Mouse (Mus musculus): ENCODE measurements around the gene Sez6l.

The Sez6l gene

DNA sequence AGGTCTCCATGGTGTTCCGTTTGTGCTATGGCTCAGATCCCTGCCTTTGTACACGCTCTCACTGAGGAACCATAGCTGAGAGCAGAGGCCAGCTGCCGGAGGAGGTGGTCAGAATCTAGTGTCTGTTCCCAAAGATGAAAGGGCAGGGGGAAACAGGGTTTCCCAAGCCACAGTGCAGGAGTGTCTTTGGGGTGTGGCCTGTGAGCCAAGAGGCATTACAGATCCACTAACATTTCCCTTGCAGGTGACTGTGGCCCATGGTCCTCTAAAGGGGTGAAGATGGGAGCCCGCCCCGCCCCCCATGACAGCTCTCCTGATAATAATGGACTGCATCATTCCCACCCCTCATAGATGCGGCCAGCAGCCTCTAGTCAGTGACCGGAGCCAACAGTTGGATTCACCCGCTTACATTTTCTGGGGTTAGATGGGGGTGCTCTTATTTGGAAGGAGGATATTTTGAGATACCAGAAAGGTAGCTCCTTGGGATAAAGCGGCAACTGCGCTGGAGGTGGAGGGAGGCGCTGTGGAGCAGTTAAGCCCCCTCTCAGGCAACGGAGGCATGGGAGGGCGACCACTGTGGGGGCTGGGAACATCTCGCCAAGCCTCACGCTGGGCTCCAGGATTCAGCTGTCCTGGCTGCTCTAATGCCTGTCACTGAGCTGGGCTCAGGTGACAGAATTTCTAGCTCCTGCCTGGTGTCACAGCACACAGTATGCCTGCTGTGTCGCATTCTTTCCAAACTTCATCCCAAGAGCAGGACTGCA, 43.5 kb downstream of the Sez6l start:
- DNase-seq, result no peak

DNA sequence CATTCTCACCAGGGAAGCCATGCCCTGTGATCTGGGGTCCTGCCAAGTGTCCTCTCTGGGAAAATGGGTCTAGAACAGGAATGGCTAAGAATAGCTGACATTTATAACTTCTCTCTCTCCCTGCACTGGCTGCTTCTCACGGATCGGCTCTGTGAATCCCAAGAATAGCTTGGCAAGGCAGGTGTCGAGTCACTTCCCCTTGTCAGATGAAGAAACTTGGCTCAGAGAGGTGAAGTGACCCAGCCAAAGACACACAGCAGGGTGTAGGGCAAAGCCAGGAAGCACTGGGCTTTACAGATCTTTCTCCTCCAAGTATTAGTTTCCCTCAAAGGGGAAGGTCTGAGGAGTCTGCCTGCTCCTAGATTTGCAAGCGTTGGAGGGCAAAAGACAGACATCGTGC, 44.1 kb downstream of the Sez6l start:
- DNase-seq, result peak; percentile 88

DNA sequence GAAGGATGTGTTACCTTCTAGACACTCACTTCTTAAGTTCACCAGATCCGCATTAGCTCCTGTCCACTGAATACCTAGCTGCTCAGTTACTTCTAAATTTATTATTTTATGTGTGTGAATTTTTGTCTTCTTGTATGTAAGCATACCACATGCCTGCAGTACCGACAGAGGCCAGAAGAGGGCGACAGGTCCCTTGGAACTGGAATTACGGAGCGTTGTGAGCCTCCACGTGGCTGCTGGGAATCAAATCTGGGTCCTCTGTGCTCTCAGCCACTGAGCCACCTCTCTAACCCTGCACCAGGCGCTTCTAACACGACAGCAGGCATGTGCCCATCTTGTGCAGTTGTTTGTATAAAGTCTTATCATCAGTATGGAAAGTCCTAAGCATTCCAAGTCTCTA, 44.8 kb downstream of the Sez6l start:
- DNase-seq, result peak; percentile 71

DNA sequence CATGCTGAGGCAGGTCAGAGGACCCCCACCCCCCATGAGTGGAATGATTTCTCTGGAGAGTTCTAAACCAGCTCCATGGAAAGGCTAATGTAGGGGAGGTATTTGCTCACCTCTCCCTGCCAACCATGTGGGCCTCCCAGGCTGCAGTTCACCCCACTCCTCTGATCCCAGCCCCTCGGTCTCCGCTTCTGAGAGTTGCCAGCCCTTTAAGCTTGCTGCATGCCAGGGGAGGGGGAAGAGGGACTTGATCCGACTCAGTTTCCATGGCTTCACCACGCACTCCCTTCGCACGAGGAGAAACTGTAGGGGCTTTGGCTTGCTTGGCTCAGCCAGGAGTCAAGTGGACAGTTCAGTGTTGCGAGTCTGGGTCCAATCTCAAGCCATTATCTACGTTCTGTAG, 45.9 kb downstream of the Sez6l start:
- no peak for DNase-seq

DNA sequence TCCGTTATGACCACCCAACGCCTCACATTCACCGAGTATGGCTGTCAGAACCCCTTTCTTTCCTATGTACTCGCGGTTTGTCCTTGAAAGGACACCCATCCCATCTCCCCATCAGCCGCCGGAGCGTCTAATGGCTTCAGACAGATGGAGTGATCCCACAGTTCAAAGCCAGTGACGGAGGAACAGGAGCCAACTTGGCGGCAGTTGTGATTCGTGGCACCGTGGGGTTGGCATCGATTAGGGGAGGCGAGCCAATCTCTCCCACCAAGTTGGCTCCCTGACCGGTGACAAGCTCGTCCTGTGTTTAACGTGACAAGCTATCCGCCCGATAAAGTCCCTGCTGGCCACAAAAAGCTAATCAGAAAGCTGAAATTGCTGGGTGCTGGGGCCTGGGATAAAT, 50.0 kb downstream of the Sez6l start:
- peak; percentile 83 for DNase-seq

DNA sequence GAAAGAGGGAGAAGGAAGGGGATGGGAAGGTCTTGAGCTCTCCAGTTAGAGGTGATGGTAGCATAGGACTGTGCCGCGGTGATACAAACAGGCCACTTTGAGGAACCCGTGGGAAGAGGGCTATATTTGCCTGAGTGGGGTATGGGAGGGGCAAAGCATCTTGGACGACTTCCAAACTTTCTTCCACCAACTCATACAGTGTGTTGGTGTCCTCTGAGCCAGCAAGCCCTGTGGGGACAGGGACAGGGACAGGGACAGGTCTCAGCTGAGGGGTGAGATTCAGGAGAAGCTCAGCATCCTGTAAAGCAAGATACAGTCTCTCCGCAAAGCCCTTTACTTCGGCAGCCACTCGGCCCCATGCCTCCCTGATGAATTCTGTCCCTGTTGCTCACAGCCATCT, 50.5 kb downstream of the Sez6l start:
- no peak for DNase-seq

DNA sequence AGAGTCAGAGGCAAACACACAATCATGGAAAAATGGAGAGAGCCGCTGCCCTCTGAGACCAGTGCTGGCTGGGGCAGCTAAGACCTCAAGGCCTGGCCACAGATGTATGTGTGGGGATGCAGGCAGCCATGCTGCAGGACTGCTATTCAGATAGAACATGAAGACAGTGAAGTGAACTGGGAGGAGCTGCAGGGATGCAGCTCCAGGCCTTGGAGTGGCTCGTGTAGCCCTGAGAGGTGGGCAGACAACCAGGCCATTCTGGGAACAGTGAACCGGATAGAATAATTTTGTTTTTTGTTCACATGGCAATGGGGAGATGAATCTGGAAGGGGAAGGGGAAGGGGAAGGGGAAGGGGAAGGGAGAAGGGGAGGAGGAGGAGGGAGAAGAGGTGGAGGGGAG, 51.0 kb downstream of the Sez6l start:
- no peak for DNase-seq

DNA sequence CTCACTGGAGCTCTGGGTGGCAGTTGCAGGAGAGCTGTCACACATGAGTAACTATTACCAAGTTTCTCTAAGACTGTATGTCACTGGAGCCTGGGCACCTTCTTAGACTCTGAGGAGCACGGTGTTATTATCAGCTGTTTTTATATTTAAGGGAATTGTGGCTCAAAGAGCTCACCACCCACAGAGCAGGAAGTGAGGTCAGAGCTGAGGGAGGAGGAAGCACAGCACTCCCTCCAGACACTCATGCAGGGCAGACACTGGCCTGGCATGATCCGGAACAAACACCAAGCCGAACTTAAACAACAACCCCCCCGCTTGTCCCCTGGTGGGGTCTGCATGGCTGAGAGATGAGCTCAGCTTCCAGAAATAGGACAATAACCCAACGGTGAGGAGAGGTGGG, 51.7 kb downstream of the Sez6l start:
- DNase-seq, result no peak

DNA sequence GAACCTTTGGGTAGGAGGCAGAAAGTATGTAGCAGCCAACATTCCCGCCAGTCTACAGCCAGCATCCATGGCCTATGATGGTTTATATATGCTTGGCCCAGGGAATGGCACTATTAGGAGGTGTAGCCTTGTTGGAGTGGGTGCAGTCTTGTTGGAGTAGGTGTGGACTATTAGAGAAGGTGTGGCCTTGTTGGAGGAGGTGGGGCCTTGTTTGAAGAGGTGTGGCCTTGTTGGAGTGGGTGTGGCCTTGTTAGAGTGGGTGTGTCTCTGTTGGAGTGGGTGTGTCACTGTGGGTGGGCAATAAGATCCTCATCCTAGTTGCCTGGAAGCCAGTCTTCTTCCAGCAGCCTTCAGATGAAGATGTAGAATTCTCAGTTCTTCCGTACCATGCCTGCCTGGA, 53.2 kb downstream of the Sez6l start:
- no peak for DNase-seq

DNA sequence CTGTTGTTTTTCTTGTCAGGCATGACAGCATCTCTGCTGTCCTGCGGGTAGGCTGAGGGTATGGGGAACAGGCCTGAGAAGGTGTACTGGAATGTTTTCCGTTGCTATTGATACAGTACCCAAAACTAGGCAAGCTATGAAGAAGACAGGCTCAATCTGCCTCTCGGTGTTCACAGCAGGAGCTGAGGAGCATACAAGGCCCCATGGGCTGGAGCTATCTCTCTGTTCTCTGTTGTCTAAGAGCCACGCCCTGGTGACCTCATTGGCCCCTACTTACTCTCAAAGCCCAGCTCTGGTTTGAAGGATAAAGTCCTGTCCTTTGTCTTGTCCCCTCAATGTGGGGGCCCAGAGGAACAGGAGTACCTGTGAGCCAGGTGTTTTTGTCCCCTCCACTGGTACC, 53.7 kb downstream of the Sez6l start:
- DNase-seq, result no peak

DNA sequence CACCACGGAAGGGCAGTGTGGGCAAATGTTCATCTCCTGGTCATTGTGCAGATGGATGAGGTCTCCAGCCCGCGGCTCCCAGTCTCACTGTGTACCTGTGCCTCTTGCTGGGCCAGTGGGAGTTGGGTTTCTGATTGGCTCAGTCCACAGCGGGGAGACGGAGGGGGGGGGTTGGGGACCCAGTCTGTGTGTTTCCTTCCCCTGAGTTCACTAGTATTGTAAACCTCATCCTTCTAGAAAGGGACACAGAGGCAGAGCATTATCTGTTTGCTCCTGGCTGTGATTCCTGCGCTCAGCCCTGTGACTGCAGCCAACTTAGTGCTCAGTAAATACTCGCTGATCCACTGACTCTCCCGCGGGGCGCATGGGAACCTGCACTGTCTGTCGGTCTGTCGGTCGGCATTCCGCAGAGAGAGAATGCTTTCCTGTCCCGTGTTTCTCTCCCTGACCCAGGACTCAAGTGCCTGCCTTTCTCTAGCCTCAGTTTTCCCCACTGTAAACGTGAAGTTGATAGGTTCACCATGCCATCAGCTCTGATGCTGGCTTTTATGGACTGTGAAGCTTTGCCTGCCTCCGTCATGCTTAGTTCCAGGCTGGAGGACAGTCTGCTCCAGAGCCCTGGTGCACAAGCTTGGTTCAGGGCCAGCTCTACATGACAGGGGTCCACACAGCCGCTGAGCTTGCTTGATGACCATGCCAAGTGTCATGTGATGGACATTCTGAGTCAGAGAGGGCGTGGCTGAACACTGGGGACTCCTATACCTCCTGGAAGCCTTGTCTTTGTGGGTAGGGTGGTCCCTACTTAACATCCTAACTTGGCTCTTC, 55.1 kb downstream of the Sez6l start:
- no peak for DNase-seq

DNA sequence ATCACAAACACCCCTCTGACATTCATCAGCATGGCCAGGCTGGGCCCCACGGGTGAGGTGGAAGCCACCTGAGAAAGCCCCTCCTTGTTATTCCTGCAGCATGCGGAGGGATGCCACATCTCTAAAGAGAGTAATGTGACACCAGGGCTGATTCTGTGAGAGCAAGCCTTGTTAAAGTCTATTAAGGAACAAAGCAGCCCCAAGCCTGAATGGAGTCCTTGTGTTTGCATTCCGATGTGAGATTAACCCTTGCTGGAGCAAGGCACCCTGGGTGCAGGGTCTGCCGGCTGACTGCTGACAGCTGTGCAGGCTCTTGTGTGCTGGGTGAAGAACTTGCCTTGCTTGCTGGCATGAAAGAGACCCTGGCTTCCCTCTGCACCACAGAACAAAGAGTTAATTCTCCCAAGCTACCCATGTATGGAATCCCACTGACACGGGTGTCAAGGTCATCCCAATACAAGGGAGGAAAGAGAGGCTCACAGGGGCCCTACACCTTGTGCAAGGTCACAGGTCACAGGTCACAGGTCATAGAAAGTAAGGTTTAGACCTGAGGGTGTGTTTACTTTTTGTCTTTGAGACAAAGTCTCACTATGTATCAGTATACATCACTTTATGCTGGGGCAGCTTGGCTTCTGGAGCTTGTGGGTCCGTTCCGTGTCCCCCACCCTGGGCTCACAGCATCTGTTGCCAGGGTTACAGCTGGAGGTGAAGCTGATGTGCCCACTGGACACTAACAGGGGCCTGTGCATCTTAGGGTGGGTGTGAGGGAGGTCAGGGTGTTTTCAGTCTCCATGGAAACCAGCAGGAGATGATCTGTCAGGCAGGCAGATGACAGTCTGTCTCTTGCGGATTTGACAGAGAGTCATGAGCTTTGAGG, 55.9 kb downstream of the Sez6l start:
- DNase-seq, result no peak

DNA sequence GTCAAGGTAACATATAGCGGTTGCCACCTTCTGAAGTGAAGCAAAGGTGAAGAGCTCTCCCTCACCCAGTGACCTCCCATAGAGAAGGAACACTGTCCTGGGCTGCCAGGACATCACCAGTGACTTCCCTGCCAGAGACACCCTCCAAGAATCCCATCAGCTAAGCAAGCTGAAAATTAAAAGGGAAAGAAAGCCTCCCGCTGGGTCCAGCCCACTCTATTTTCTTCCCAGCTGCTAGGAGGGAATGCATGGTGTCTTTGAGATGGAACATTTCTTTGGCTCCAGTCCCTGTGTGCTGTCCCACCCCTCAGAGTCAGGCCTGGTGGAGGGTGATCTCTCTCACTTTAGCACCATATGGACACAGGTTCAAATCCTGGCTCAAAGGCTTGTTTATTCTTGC, 58.2 kb downstream of the Sez6l start:
- no peak for DNase-seq

DNA sequence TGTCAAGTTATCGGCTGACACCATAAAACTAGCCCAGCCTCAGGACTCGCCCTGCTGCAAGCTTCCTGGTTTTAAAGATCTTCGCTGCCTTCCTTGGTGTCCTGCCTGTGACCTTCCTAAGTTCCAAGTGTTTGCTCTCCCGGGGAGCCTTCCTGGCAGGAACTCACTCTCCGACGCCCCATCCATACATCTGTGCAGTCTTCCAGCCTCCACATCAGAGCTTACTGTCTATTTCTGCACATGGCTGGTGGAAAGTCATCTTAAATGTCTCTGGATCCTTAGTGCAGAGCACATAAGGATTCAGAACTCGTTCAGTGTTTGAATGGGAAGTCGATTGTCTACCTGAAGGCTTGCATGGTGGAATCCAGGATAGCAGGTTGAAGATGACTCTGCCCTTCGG, 59.5 kb downstream of the Sez6l start:
- DNase-seq, result no peak

DNA sequence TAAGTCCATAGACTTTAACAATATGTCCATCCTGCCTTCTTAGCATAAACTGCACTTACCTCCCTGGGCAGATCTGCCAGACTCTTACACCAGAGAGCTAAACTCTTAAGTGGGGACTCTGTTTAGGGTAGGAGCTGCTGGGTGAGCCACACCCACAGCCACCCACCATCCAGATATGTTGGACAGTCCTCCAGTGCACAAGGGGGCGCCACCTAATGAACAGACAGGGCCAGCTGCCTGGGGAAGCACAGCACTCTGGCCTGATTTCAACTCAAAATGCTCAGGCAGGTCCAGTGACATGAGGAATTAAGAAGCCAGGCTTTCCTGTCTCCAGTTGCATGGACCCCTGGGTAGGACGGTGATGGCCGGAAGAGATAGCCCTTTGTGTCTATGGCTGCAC, 60.5 kb downstream of the Sez6l start:
- DNase-seq, result no peak

DNA sequence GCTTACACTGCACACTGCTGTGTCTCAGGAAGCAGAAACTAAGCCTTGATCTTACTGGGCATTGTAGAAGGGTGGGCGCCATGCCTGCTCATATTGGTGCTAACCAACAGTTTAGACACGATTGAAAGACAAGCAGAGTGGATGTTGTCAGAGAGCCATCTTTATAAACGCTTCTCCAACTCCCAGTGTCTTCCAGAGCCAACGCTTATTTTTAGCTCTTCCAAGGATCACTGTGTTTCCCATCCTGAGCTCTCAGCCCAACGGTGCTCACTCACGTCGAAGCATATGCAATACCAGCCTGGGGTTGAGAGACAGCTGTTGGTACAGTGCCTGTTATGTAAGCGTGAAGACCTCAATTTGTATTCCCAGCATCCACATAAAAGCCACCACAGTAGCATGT, 66.6 kb downstream of the Sez6l start:
- no peak for DNase-seq

DNA sequence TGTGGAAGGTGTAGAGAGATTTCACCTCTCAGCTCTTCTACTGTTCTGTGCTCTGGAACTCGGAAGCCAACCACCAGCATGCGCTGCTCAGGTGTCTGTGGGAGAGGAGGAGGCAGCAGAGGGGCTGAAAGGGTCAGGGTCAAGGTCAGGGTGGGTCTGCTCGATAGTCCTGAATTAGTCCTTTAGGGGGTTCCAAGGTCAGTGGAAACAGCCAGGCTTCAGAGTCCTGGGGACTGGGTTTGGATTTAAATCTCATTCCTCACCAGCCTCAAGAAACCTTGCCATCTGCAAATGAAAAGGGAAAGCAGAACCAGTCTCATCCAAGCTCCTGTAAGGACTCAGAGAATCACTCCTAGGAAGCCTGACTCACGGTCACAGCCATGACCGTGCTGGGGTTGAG, 67.1 kb downstream of the Sez6l start:
- DNase-seq, result no peak

DNA sequence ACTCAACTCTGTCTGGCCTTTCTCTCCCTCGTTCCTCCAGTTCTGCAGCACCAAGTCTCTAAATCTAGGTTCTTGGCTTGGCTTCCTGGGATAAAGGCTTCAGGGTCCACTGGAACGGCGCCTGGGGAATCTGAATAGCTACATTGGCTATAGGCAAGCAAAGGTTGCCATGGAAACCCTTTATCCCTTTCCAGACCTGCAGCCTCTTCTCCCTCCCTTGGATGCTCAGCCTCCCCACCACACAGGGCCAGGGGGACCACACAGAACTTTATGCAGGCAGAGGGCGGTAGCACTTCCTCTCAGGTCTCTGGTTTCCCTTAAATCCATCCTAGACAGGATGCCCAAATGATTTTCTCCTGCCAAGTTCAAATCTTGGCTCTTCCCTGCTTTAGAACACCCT, 71.4 kb downstream of the Sez6l start:
- DNase-seq, result no peak

DNA sequence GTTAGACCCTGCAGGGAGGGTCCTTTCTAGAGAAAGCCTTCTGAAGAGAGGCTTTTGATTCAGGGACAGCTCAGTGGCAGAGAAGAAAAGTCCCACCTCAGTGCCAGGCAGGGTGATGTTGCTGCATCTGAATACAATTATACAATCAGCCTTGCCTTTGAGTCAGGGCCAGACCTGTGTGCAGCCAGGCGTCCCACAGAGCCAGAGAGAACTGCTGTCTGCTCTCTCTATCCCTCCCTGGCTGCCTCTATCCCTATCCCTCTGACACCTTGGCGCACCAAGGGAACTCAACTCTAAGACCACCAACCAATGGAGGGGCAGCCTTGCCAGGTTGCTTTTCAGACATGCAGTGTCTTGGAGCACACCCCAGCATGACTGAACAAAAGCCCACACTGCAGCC, 75.6 kb downstream of the Sez6l start:
- peak; percentile 77 for DNase-seq

DNA sequence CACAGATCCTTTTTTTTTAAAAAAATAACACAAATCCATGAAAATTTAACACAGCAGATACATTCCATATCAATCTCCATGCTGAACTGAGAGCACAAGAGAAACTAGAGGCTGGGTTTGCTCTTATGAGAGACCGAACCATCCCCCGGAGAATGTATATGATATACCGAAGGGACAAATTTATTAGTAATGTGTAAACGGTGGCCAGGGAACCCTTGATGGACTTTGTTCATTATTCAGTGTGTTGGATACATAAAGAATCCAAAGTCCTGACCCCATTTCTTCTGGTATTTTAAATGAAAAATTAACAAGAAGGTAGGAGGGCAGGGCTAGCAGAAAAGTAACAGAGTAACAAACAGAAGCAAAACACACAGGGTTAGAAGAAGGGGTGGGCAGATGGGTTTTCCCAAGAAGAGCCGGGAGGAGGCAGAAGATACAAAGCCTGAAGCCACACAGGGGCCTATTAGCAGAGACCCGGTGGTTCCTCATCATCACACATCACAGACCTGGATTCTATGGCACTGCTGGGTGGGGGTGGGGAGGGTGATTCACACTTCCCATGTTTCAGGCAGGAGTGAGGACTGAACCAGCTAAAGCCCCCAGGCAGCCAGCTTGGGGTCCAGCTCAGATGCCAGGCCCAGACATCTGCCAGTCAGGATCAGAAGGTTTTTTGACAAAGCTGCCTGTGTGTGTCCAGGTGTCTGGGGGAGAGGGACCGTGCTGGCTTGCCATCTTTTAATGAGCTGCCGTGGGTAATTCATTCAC, 76.9 kb downstream of the Sez6l start:
- DNase-seq, result no peak

DNA sequence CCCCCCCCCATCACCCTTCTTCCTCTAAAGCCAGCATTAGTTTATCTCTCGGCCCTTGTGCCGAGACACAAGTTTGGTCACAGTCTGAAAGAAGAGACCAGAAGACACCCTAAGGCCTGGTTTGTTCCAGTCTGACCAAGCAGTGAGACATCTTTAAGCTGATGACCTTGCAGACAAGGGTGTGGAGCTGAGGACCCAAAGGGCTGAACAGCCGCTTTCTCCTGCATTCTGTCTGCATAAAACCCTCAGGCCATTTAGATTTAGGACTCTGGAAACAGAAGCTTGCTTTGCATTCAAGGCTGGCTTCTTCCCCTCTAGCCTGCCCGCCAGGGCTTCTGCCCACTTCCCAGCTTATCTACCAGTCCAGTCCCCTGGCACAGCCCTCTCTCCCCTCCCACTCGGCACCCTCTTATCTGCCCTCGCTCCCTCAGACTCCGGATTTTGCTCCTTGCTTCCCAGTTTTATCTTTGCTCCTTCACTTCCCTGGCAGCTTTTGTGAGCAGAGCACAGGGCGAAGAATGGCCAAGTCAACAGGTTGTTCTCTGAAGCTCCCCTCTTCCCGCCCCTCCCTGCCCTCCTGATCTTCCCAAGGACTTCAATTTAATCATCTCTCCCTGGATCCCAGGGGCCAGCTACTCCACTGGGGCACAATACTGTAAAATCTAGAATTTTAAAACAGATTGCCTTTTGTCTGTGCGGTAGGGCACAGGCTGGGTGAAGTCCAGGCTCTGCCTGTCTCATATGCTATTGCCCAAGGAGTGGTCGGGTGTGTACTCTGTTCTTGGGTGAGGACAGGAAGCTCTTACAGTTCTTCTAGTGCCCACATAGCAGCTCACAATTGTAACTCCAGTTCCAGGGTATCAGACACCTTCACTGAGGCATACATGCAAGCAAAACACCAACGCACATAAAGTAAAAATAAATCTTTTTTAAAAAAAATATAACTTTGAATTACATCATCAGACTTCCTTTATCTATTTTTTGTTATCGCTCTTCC, 77.8 kb downstream of the Sez6l start:
- no peak for DNase-seq
